Mouse (Mus musculus) intestine, embryonic 16.5 days (tissue): ENCODE results near the gene Cdkal1. TPM values are rescaled to one million over a fixed set of nuclear protein-coding genes. Genes with fewer than 3 reads are reported as not detected.

ENCODE experiments used
- ATAC-seq: fragments of 200-750 bp; cut with Nextera tagmentation; 2 replicates; pipeline ENCODE4 v1.8.0; 2017; ENCODE audit warnings: moderate TSS enrichment, moderate library complexity
- H3K27ac ChIP-seq: fragments of 300-500 bp; sonication (generic); 2 replicates; pipeline ENCODE4 v1.5.1; 2014; ENCODE audit warnings: mild to moderate bottlenecking, low read length
- H3K27me3 ChIP-seq: fragments of 300-500 bp; sonication (generic); replicated peaks from 2 replicates; pipeline ENCODE4 v1.6.1; 2014; ENCODE audit warnings: low read length, control low read depth, mixed read lengths; ENCODE audit not compliant: control insufficient read depth, insufficient read depth
- H3K36me3 ChIP-seq: fragments of 300-500 bp; sonication (generic); 2 replicates; pipeline ENCODE4 v1.6.1; 2014; ENCODE audit warnings: low read length, control low read depth; ENCODE audit not compliant: control insufficient read depth, insufficient read depth
- H3K4me1 ChIP-seq: fragments of 300-500 bp; sonication (generic); 2 replicates; pipeline ENCODE4 v1.6.1; 2014; ENCODE audit warnings: low read length, control low read depth, mixed read lengths; ENCODE audit not compliant: control insufficient read depth, insufficient read depth
- H3K4me2 ChIP-seq: fragments of 300-500 bp; sonication (generic); 2 replicates; pipeline ENCODE4 v1.6.1; 2014; ENCODE audit warnings: low read depth, low read length, control low read depth
- H3K4me3 ChIP-seq: fragments of 300-500 bp; sonication (generic); 2 replicates; pipeline ENCODE4 v1.5.1; 2014; ENCODE audit warnings: mild to moderate bottlenecking, low read length
- H3K9ac ChIP-seq: fragments of 300-500 bp; sonication (generic); 2 replicates; pipeline ENCODE4 v1.6.1; 2014; ENCODE audit warnings: low read depth, low read length
- H3K9me3 ChIP-seq: fragments of 300-500 bp; sonication (generic); 2 replicates; pipeline ENCODE4 v1.6.1; 2016; ENCODE audit warnings: low read length, control low read depth; ENCODE audit not compliant: control insufficient read depth
- WGBS: fragments of 180-500 bp; shearing (Covaris S2); extraction: QIAGEN DNeasy Blood & Tissue Kit; methylation state at CpG from one replicate; pipeline ENCODE4 v1.1.7; 2014; 5-methylcytosine and 5-hydroxymethylcytosine counted together
- polyA plus RNA-seq: library from polyadenylated mRNA; unstranded; fragments of >200 nt; fragmentation: Nextera tagmentation; extraction: Ambion mirVana; gene quantifications from 2 replicates; pipeline ENCODE4 v1.2.1, GENCODE M21; 2015

Cdkal1 gene
- polyA plus RNA-seq, 1 experiment from 2014 or later, result 25.0 TPM

- no peak for ATAC-seq
- no peak overlapping the region for H3K9ac ChIP-seq
- H3K9me3 ChIP-seq, result no peaks in the 10 kb centered on the region
- no peak overlapping the region for H3K4me3 ChIP-seq
- no peaks in the 10 kb centered on the region for H3K4me1 ChIP-seq
- H3K27me3 ChIP-seq, result no peaks in the 10 kb centered on the region
- no peak overlapping the region for H3K4me2 ChIP-seq
- WGBS, result 28% methylated on average over 4 of the region's 4 CpGs
- no peak overlapping the region for H3K27ac ChIP-seq
- H3K36me3 ChIP-seq, result no peaks in the 10 kb centered on the region
These were observed 622.8 kb downstream of the Cdkal1 start for GRCm38 (mm10) chr13:29232681-29233080.

- no peak for ATAC-seq
- H3K27ac ChIP-seq, result no peak overlapping the region
- no peak overlapping the region for H3K4me3 ChIP-seq
These were observed 630.7 kb downstream of the Cdkal1 start for GRCm38 (mm10) chr13:29224815-29225214.

GRCm38 (mm10) chr13:29222261-29222838, 633.1 kb downstream of the Cdkal1 start:
- WGBS, result 33% methylated on average over 10 of the region's 10 CpGs
- Histone ChIP-seq H3K9ac (no peak overlapping the region), H3K9me3 (no peaks in the 10 kb centered on the region), H3K27me3 (no peaks in the 10 kb centered on the region), H3K4me2 (no peak overlapping the region), H3K4me1 (no peaks in the 10 kb centered on the region), H3K27ac (no peak overlapping the region; the same call in 1 of the 2 replicates), H3K36me3 (no peaks in the 10 kb centered on the region), H3K4me3 (no peak overlapping the region)
- ATAC-seq, result no peak

More at GRCm38 (mm10) chr13:29224815-29225214, 630.7 kb downstream of the Cdkal1 start:
- H3K36me3 ChIP-seq, result no peaks in the 10 kb centered on the region
- 65% methylated on average over 5 of the region's 5 CpGs for WGBS
- no peaks in the 10 kb centered on the region for H3K4me1 ChIP-seq
- no peak overlapping the region for H3K4me2 ChIP-seq
- H3K27me3 ChIP-seq, result no peaks in the 10 kb centered on the region
- no peaks in the 10 kb centered on the region for H3K9me3 ChIP-seq
- H3K9ac ChIP-seq, result no peak overlapping the region

- Histone ChIP-seq H3K9me3 (no peaks in the 10 kb centered on the region), H3K36me3 (no peaks in the 10 kb centered on the region), H3K4me1 (no peaks in the 10 kb centered on the region), H3K4me3 (no peak overlapping the region), H3K9ac (no peak overlapping the region), H3K4me2 (no peak overlapping the region), H3K27me3 (no peaks in the 10 kb centered on the region), H3K27ac (no peak overlapping the region)
- 71% methylated on average over 5 of the region's 5 CpGs for WGBS
- no peak for ATAC-seq
These were observed 633.8 kb downstream of the Cdkal1 start for GRCm38 (mm10) chr13:29221646-29222045.

- Histone ChIP-seq H3K27me3 (no peaks in the 10 kb centered on the region), H3K9me3 (no peaks in the 10 kb centered on the region), H3K4me1 (no peaks in the 10 kb centered on the region), H3K27ac (no peak overlapping the region), H3K36me3 (no peaks in the 10 kb centered on the region), H3K9ac (no peak overlapping the region), H3K4me2 (no peak overlapping the region), H3K4me3 (no peak overlapping the region)
- ATAC-seq, result no peak
These were observed 636.8 kb downstream of the Cdkal1 start for GRCm38 (mm10) chr13:29218594-29219230.

GRCm38 (mm10) chr13:29210159-29211021, 645.1 kb downstream of the Cdkal1 start:
- no peaks in the 10 kb centered on the region for H3K9me3 ChIP-seq
- H3K36me3 ChIP-seq, result no peaks in the 10 kb centered on the region
- peak overlapping the region; percentile 77 for H3K27ac ChIP-seq
- peak overlapping the region; percentile 64 for H3K9ac ChIP-seq
- peak overlapping the region; percentile 69 for H3K4me2 ChIP-seq
- H3K4me3 ChIP-seq, result peak overlapping the region; percentile 48
- ATAC-seq, result peak; percentile 98
- no peaks in the 10 kb centered on the region for H3K27me3 ChIP-seq
- 4% methylated on average over 27 of the region's 27 CpGs for WGBS
- peaks cover 6% of the 10 kb centered on the region; the same call in 1 of the 2 replicates for H3K4me1 ChIP-seq

GRCm38 (mm10) chr13:29208749-29209148, 646.7 kb downstream of the Cdkal1 start:
- Histone ChIP-seq H3K27me3 (no peaks in the 10 kb centered on the region), H3K4me3 (no peak overlapping the region), H3K4me2 (no peak overlapping the region), H3K9ac (no peak overlapping the region), H3K9me3 (no peaks in the 10 kb centered on the region), H3K4me1 (peaks cover 6% of the 10 kb centered on the region; the same call in 1 of the 2 replicates), H3K36me3 (no peaks in the 10 kb centered on the region), H3K27ac (no peak overlapping the region)
- no peak for ATAC-seq
- WGBS, result 94% methylated on average over 6 of the region's 6 CpGs

GRCm38 (mm10) chr13:29203856-29204255, 651.6 kb downstream of the Cdkal1 start:
- no peak overlapping the region for H3K9ac ChIP-seq
- ATAC-seq, result no peak
- no peak overlapping the region for H3K4me3 ChIP-seq
- H3K27ac ChIP-seq, result no peak overlapping the region
- H3K27me3 ChIP-seq, result no peaks in the 10 kb centered on the region
- 75% methylated on average over 5 of the region's 5 CpGs for WGBS
- no peaks in the 10 kb centered on the region for H3K36me3 ChIP-seq
- H3K4me1 ChIP-seq, result peaks cover 2% of the 10 kb centered on the region; the same call in 1 of the 2 replicates
- H3K9me3 ChIP-seq, result no peaks in the 10 kb centered on the region
- no peak overlapping the region for H3K4me2 ChIP-seq

GRCm38 (mm10) chr13:29203426-29203825, 652.0 kb downstream of the Cdkal1 start:
- no peak for ATAC-seq
- Histone ChIP-seq H3K9ac (no peak overlapping the region), H3K27ac (no peak overlapping the region), H3K4me3 (no peak overlapping the region), H3K9me3 (no peaks in the 10 kb centered on the region), H3K27me3 (no peaks in the 10 kb centered on the region), H3K36me3 (no peaks in the 10 kb centered on the region), H3K4me2 (no peak overlapping the region), H3K4me1 (peaks cover 2% of the 10 kb centered on the region; the same call in 1 of the 2 replicates)
- WGBS, result 71% methylated on average over 5 of the region's 5 CpGs
